Mouse (Mus musculus) liver, adult 2 months (tissue): ENCODE results near the gene Capza1. TPM values are rescaled to one million over a fixed set of nuclear protein-coding genes. Genes with fewer than 3 reads are reported as not detected.

ENCODE experiments used
- DNase-seq: peaks from one replicate; pipeline ENCODE4 v3.0.0-alpha.2; 2011; ENCODE audit warnings: low read depth, low spot score; ENCODE audit errors: extremely low read depth
- H3K27ac ChIP-seq: fragments of 200-500 bp; replicated peaks from 2 replicates; pipeline ENCODE4 v1.5.1; 2012; ENCODE audit warnings: low read depth, mild to moderate bottlenecking, control low read depth, inconsistent platforms, low read length; ENCODE audit not compliant: insufficient read depth
- H3K27me3 ChIP-seq: fragments of 200-500 bp; 2 replicates; pipeline ENCODE4 v1.6.1; 2012; ENCODE audit warnings: mild to moderate bottlenecking, moderate library complexity, low read length, inconsistent platforms; ENCODE audit not compliant: control insufficient read depth, insufficient read depth
- H3K36me3 ChIP-seq: fragments of 200-500 bp; 2 replicates; pipeline ENCODE4 v1.6.1; 2012; ENCODE audit warnings: low read length, inconsistent platforms; ENCODE audit not compliant: control insufficient read depth, insufficient read depth
- H3K4me1 ChIP-seq: fragments of 200-500 bp; 2 replicates; pipeline ENCODE4 v1.6.1; 2011; ENCODE audit warnings: low read length; ENCODE audit not compliant: control insufficient read depth, insufficient read depth
- H3K4me3 ChIP-seq: fragments of 200-500 bp; 2 replicates; pipeline ENCODE4 v1.5.1; 2011; ENCODE audit warnings: low read depth, mild to moderate bottlenecking, control low read depth, low read length, moderate library complexity; ENCODE audit not compliant: insufficient read depth
- H3K79me2 ChIP-seq: fragments of 200-500 bp; 2 replicates; pipeline ENCODE4 v1.6.1; 2012; ENCODE audit warnings: inconsistent platforms, mild to moderate bottlenecking, low read length, moderate library complexity; ENCODE audit not compliant: control insufficient read depth, insufficient read depth
- H3K9ac ChIP-seq: fragments of 200-500 bp; 2 replicates; pipeline ENCODE4 v1.6.1; 2012; ENCODE audit warnings: low read depth, mild to moderate bottlenecking, control low read depth, inconsistent platforms, low read length
- CTCF ChIP-seq: fragments of 200-500 bp; IDR thresholded peaks from 2 replicates; pipeline ENCODE4 v1.5.1; 2011; ENCODE audit warnings: low read depth, low read length, control low read depth
- POLR2A ChIP-seq: fragments of 200-500 bp; IDR thresholded peaks from 2 replicates; pipeline ENCODE4 v1.6.1; 2011; ENCODE audit warnings: low read length, control low read depth; ENCODE audit not compliant: insufficient read depth; ENCODE audit errors: extremely low read depth
- WGBS: fragments of 180-500 bp; shearing (Covaris S2); methylation state at CpG from one replicate; pipeline ENCODE4 v1.1.7; 2018; 5-methylcytosine and 5-hydroxymethylcytosine counted together
- polyA plus RNA-seq: library from polyadenylated mRNA; depleted of rRNA; stranded (reverse); fragments of >200 nt; gene quantifications from 2 replicates; pipeline ENCODE4 v1.2.3, GENCODE M21; 2012
- total RNA-seq: library from RNA; depleted of rRNA; stranded (reverse); fragments of >200 nt; gene quantifications from 2 replicates; pipeline ENCODE4 v1.2.3, GENCODE M21; 2014

The Capza1 gene
- total and polyA plus RNA-seq, 2 experiments, result 8.1 to 30.1 TPM

GRCm38 (mm10) chr3:104858560-104858959, 5.7 kb downstream of the Capza1 start:
- Histone ChIP-seq H3K9ac (no peak overlapping the region), H3K4me3 (no peak overlapping the region), H3K27ac (no peak overlapping the region), H3K36me3 (peaks cover 6% of the 10 kb centered on the region), H3K79me2 (peaks cover 27% of the 10 kb centered on the region; the same call in 1 of the 2 replicates), H3K4me1 (peaks cover 1% of the 10 kb centered on the region), H3K27me3 (no peaks in the 10 kb centered on the region)
- DNase-seq, result no peak
- TF ChIP-seq POLR2A (no peak), CTCF (no peak)
- WGBS, result 86% methylated on average over 1 of the region's 1 CpGs

- Histone ChIP-seq H3K4me3 (no peak overlapping the region), H3K79me2 (peaks cover 30% of the 10 kb centered on the region; the same call in 1 of the 2 replicates), H3K36me3 (peaks cover 6% of the 10 kb centered on the region), H3K4me1 (no peaks in the 10 kb centered on the region; the same call in none of the 2 replicates), H3K9ac (no peak overlapping the region), H3K27ac (no peak overlapping the region), H3K27me3 (no peaks in the 10 kb centered on the region)
- no peak for DNase-seq
- TF ChIP-seq CTCF (no peak), POLR2A (no peak)
- 81% methylated on average over 1 of the region's 1 CpGs for WGBS
Observed at GRCm38 (mm10) chr3:104856106-104856505, 8.2 kb downstream of the Capza1 start.

- H3K4me1 ChIP-seq, result no peaks in the 10 kb centered on the region; the same call in none of the 2 replicates
- no peak overlapping the region for H3K9ac ChIP-seq
- no peak for DNase-seq
- H3K36me3 ChIP-seq, result peaks cover 6% of the 10 kb centered on the region
- TF ChIP-seq CTCF (no peak), POLR2A (no peak)
- H3K27ac ChIP-seq, result no peak overlapping the region
- H3K4me3 ChIP-seq, result no peak overlapping the region
- H3K79me2 ChIP-seq, result peaks cover 28% of the 10 kb centered on the region; the same call in 1 of the 2 replicates
- no peaks in the 10 kb centered on the region for H3K27me3 ChIP-seq
Observed at GRCm38 (mm10) chr3:104854866-104855265, 9.4 kb downstream of the Capza1 start.

- Histone ChIP-seq H3K4me1 (no peaks in the 10 kb centered on the region; the same call in none of the 2 replicates), H3K27me3 (no peaks in the 10 kb centered on the region), H3K9ac (no peak overlapping the region), H3K79me2 (peaks cover 24% of the 10 kb centered on the region; the same call in 1 of the 2 replicates), H3K4me3 (no peak overlapping the region), H3K36me3 (peaks cover 6% of the 10 kb centered on the region), H3K27ac (no peak overlapping the region)
- 76% methylated on average over 1 of the region's 1 CpGs for WGBS
- DNase-seq, result no peak
- no peak for TF ChIP-seq POLR2A
- TF ChIP-seq CTCF, result no peak
Observed at GRCm38 (mm10) chr3:104854465-104854864, 9.8 kb downstream of the Capza1 start.

GRCm38 (mm10) chr3:104846601-104847000, 17.7 kb downstream of the Capza1 start:
- Histone ChIP-seq H3K4me3 (no peak overlapping the region), H3K36me3 (peaks cover 21% of the 10 kb centered on the region), H3K79me2 (peaks cover 14% of the 10 kb centered on the region; the same call in 1 of the 2 replicates), H3K27ac (no peak overlapping the region), H3K27me3 (no peaks in the 10 kb centered on the region), H3K9ac (no peak overlapping the region), H3K4me1 (no peaks in the 10 kb centered on the region)
- WGBS, result 90% methylated on average over 4 of the region's 4 CpGs
- TF ChIP-seq CTCF (no peak), POLR2A (no peak)
- DNase-seq, result no peak

- no peak for DNase-seq
- Histone ChIP-seq H3K4me3 (no peak overlapping the region), H3K27ac (no peak overlapping the region), H3K36me3 (peaks cover 38% of the 10 kb centered on the region), H3K27me3 (no peaks in the 10 kb centered on the region), H3K79me2 (peaks cover 4% of the 10 kb centered on the region; the same call in 1 of the 2 replicates), H3K9ac (no peak overlapping the region), H3K4me1 (no peaks in the 10 kb centered on the region)
- 91% methylated on average over 5 of the region's 5 CpGs for WGBS
- TF ChIP-seq POLR2A (no peak), CTCF (no peak)
Observed at GRCm38 (mm10) chr3:104841049-104841448, 23.3 kb downstream of the Capza1 start.
